Comparison of ENCODE assay signal across 8 mouse cellular contexts in genomic region chr4:123750152-123750651, GRCm38 (mm10). TPM values are rescaled to one million over a fixed set of nuclear protein-coding genes. Genes with fewer than 3 reads are reported as not detected.
DNase-seq lines count a peak whose midpoint lies in the region; ATAC-seq and TF ChIP-seq lines count a peak whose summit lies in the region.

Gene Akirin1 (minus strand): TSS chr4:123750345.

- H3K27me3 ChIP-seq in forebrain, embryonic 16.5 days (replicated peaks; ENCODE audit: control insufficient read depth, insufficient read depth, low read length): no peaks in the 10 kb centered on the region
- no peaks in the 10 kb centered on the region for H3K27me3 ChIP-seq in lung, embryonic 14.5 days (ENCODE audit: insufficient read depth, low read length)
- H3K27me3 ChIP-seq in thymus, adult 2 months (ENCODE audit: control insufficient read depth, insufficient read depth, low read length): no peaks in the 10 kb centered on the region

- H3K9ac ChIP-seq in ES-E14 (ENCODE audit: insufficient read depth, low read depth, low read length, poor library complexity, severe bottlenecking): peak within 1 kb of the TSS; percentile 88
- peak within 1 kb of the TSS; percentile 87 for H3K9ac ChIP-seq in forebrain, embryonic 16.5 days (replicated peaks; ENCODE audit: low read depth, low read length)
- peak within 1 kb of the TSS; percentile 89 for H3K9ac ChIP-seq in lung, embryonic 14.5 days

- H3K27ac ChIP-seq in ES-E14 (ENCODE audit: insufficient read depth, low read depth, low read length, poor library complexity, severe bottlenecking): peak within 1 kb of the TSS; percentile 58; the same call in 1 of the 2 replicates
- H3K27ac ChIP-seq in forebrain, embryonic 16.5 days (ENCODE audit: low read length): peak within 1 kb of the TSS; percentile 92
- peak within 1 kb of the TSS; percentile 95 for H3K27ac ChIP-seq in layer of hippocampus, adult 2 months
- peak within 1 kb of the TSS; percentile 84 for H3K27ac ChIP-seq in lung, embryonic 14.5 days (ENCODE audit: low read depth)
- peak within 1 kb of the TSS; percentile 66; the same call in 1 of the 2 replicates for H3K27ac ChIP-seq in olfactory bulb, adult 2 months (ENCODE audit: insufficient read depth, low read depth, low read length)
- H3K27ac ChIP-seq in thymus, adult 2 months (ENCODE audit: control insufficient read depth, insufficient read depth, low read length): peak within 1 kb of the TSS; percentile 26; the same call in 1 of the 2 replicates

- peak; percentile 86 for DNase-seq in ES-E14 (ENCODE audit: low read depth, low spot score)
- peak; percentile 98 for DNase-seq in cerebellum, adult 11-12 months
- peak; percentile 99 for DNase-seq in heart, postnatal 36 days
- peak; percentile 96 to 99 for DNase-seq in layer of hippocampus, adult 2 months (ENCODE audit: low spot score in 2 of 2)
- DNase-seq in lung, embryonic 14.5 days: peak; percentile 98
- DNase-seq in thymus, adult 2 months: peak; percentile 99

- peak; percentile 99 for ATAC-seq in forebrain, embryonic 16.5 days
- ATAC-seq in lung, embryonic 14.5 days (ENCODE audit: insufficient read depth): peak; percentile 99

- peaks cover 6 to 8% of the 10 kb centered on the region in 2 experiments for H3K4me1 ChIP-seq in ES-E14 (ENCODE audit: control insufficient read depth in 2 of 2, insufficient read depth in 2 of 2, low read length in 2 of 2, poor library complexity in 1 of 2)
- H3K4me1 ChIP-seq in forebrain, embryonic 16.5 days (replicated peaks; ENCODE audit: control insufficient read depth, insufficient read depth, low read length): peaks cover 19% of the 10 kb centered on the region
- peaks cover 7% of the 10 kb centered on the region; the same call in 1 of the 2 replicates for H3K4me1 ChIP-seq in lung, embryonic 14.5 days (ENCODE audit: insufficient read depth)
- H3K4me1 ChIP-seq in olfactory bulb, adult 2 months (ENCODE audit: control insufficient read depth, insufficient read depth, low read length): peaks cover 7% of the 10 kb centered on the region
- peaks cover 13% of the 10 kb centered on the region for H3K4me1 ChIP-seq in thymus, adult 2 months (replicated peaks; ENCODE audit: control insufficient read depth, insufficient read depth, low read length)

- in situ Hi-C loops in ES-E14 (cut with MboI; ENCODE audit: low sequenced_read_pairs in 2 of 2, unreplicated experiment in 2 of 2): no loop called here

- no peaks in the 10 kb centered on the region for H3K36me3 ChIP-seq in ES-E14 (ENCODE audit: control insufficient read depth, insufficient read depth, low read length, poor library complexity, severe bottlenecking)
- no peaks in the 10 kb centered on the region for H3K36me3 ChIP-seq in forebrain, embryonic 16.5 days (ENCODE audit: control insufficient read depth, insufficient read depth)
- H3K36me3 ChIP-seq in lung, embryonic 14.5 days (ENCODE audit: insufficient read depth): no peaks in the 10 kb centered on the region
- H3K36me3 ChIP-seq in thymus, adult 2 months (ENCODE audit: control insufficient read depth, insufficient read depth, low read length): no peaks in the 10 kb centered on the region

- TF ChIP-seq POLR2A in olfactory bulb, adult 2 months (IDR thresholded peaks at IDR 0.05; ENCODE audit: insufficient read depth, low read depth, low read length): peak; percentile 80
- TF ChIP-seq POLR2A in thymus, adult 2 months (IDR thresholded peaks at IDR 0.05; ENCODE audit: control insufficient read depth, extremely low read depth, insufficient read depth, low read length, poor library complexity): peak; percentile 88

- TF ChIP-seq CTCF in layer of hippocampus, adult 2 months (conservative IDR thresholded peaks at IDR 0.05): peak; percentile 81
- peak; percentile 46 for TF ChIP-seq CTCF in lung, embryonic 14.5 days (IDR thresholded peaks at IDR 0.05; ENCODE audit: low read depth)
- TF ChIP-seq CTCF in olfactory bulb, adult 2 months (IDR thresholded peaks at IDR 0.05; ENCODE audit: insufficient read depth, low read depth, low read length): no peak
- TF ChIP-seq CTCF in thymus, adult 2 months (IDR thresholded peaks at IDR 0.05; ENCODE audit: borderline replicate concordance, control insufficient read depth, extremely low read depth, insufficient read depth, low read length, poor library complexity): 0 out of 2 replicates have a peak, but pooled peaks have one; percentile 49

- peak within 1 kb of the TSS; percentile 83 to 89 for H3K4me3 ChIP-seq in ES-E14 (ENCODE audit: insufficient read depth in 1 of 2, low read depth in 1 of 2, low read length in 2 of 2, poor library complexity in 1 of 2, severe bottlenecking in 1 of 2)
- peak within 1 kb of the TSS; percentile 100 for H3K4me3 ChIP-seq in forebrain, embryonic 16.5 days (replicated peaks; ENCODE audit: low read length)
- peak within 1 kb of the TSS; percentile 94 for H3K4me3 ChIP-seq in layer of hippocampus, adult 2 months
- H3K4me3 ChIP-seq in lung, embryonic 14.5 days (ENCODE audit: low read depth, low read length): peak within 1 kb of the TSS; percentile 97
- H3K4me3 ChIP-seq in olfactory bulb, adult 2 months (ENCODE audit: insufficient read depth, low read depth, low read length): peak within 1 kb of the TSS; percentile 86
- peak within 1 kb of the TSS; percentile 74 for H3K4me3 ChIP-seq in thymus, adult 2 months (ENCODE audit: control insufficient read depth, insufficient read depth, low read length)

- H3K9me3 ChIP-seq in ES-E14 (ENCODE audit: control insufficient read depth, insufficient read depth, low read depth, low read length): no peaks in the 10 kb centered on the region
- no peaks in the 10 kb centered on the region for H3K9me3 ChIP-seq in forebrain, embryonic 16.5 days (ENCODE audit: control insufficient read depth, low read length)
- no peaks in the 10 kb centered on the region for H3K9me3 ChIP-seq in lung, embryonic 14.5 days (ENCODE audit: low read depth, low read length)

- peak within 1 kb of the TSS; percentile 66 for H3K4me2 ChIP-seq in forebrain, embryonic 16.5 days (ENCODE audit: low read length)
- peak within 1 kb of the TSS; percentile 81 for H3K4me2 ChIP-seq in lung, embryonic 14.5 days

- under 1% methylated on average over 42 of the region's 46 CpGs for WGBS in forebrain, embryonic 16.5 days
- under 1% methylated on average over 45 of the region's 46 CpGs for WGBS in lung, embryonic 14.5 days
- WGBS in olfactory bulb, adult 2 months: under 1% methylated on average over 46 of the region's 46 CpGs
- 0% methylated on average over 45 of the region's 46 CpGs for WGBS in thymus, adult 2 months

- intact Hi-C loops in heart, postnatal 36 days (cut with DNase I): no loop called here

TF ChIP-seq in ES-E14, 5 proteins besides CTCF, POLR2A, EP300 and RAD21:
- TF ChIP-seq ZC3H11A (IDR thresholded peaks at IDR 0.05; ENCODE audit: borderline replicate concordance, low read depth, low read length): no peak
- peak; percentile 73 for TF ChIP-seq HCFC1 (IDR thresholded peaks at IDR 0.05; ENCODE audit: borderline replicate concordance, insufficient read depth, low read length)
TF ChIP-seq in ES-E14: peak in this region for 1.

RNA-seq across cellular contexts. Expression of gene Akirin1, which starts in this region (rescaled TPM):
- 30.8 and 32.1 TPM in 2 replicates for total RNA-seq in ES-E14 (2012; rRNA removed)
- 74.1 and 74.6 TPM in 2 replicates for polyA plus RNA-seq in forebrain, embryonic 16.5 days (2015; fragmentation: Nextera tagmentation; extraction: Ambion mirVana)
- 10 to 100 TPM; 21.6 to 22.8 TPM for total RNA-seq in heart, postnatal 36 days (2021)
- 10 to 100 TPM; 53.9 to 58.1 TPM for total RNA-seq in layer of hippocampus, adult 2 months (2021)
- 48.0 and 49.6 TPM in 2 replicates for polyA plus RNA-seq in lung, embryonic 14.5 days (2014; fragmentation: Nextera tagmentation; extraction: Ambion mirVana)
- not detected in 2 replicates for polyA plus RNA-seq in olfactory bulb, adult 2 months (2012; ENCODE audit: insufficient read depth, insufficient read length, low replicate concordance, missing spikeins)
- 56.4 and 71.7 TPM in 2 replicates for polyA plus RNA-seq in thymus, adult 2 months (2012; rRNA removed)

Comparison
In these comparisons a context has a peak if more than half of its experiments do, and no peak if none do; other contexts are left out.
1. Peak in every context shown above with its lines: DNase-seq, ATAC-seq, H3K4me3 ChIP-seq and H3K27ac ChIP-seq.
2. RNA of gene Akirin1 (polyA plus RNA-seq): 74.1 to 74.6 TPM in forebrain, embryonic 16.5 days, 56.4 to 71.7 TPM in thymus, adult 2 months and 48.0 to 49.6 TPM in lung, embryonic 14.5 days; not detected in olfactory bulb, adult 2 months; every median in the first group is over 10 times any median in the second.
3. H3K27ac ChIP-seq: peak in every context shown above with its lines; median percentile 95 in layer of hippocampus, adult 2 months; 92 in forebrain, embryonic 16.5 days; 84 in lung, embryonic 14.5 days; 66 in olfactory bulb, adult 2 months; 58 in ES-E14; 26 in thymus, adult 2 months.